Mouse (Mus musculus): Measurements from ENCODE around the gene Nek6. TPM values are rescaled to one million over a fixed set of nuclear protein-coding genes. Genes with fewer than 3 reads are reported as not detected.

Nek6 gene
- polyA plus RNA-seq (2014; fragmentation: Illumina TruSeq; extraction: RNeasy Lipid Tissue Mini Kit (QIAGEN cat#74804); ENCODE audit: low read depth, low replicate concordance) = 5.5 TPM

GRCm38 (mm10) chr2:38511487-38512307 lies at the start of gene Nek6:
TSS of gene Nek6 (plus strand) at chr2:38511643.

GRCm38 (mm10) chr2:38643625-38644427 lies 132.4 kb downstream of the Nek6 start, which contains the start of gene Psmb7:
TSS of gene Psmb7 (minus strand) at chr2:38644087.

Other genes starting within 250 kb of the Nek6 start
- gene Dennd1a, start 224.3 kb upstream of the Nek6 start, polyA plus RNA-seq (2014; fragmentation: Illumina TruSeq; extraction: RNeasy Lipid Tissue Mini Kit (QIAGEN cat#74804); ENCODE audit: low read depth, low replicate concordance) = 17.9 TPM
- gene Lhx2, start 172.4 kb upstream of the Nek6 start, polyA plus RNA-seq (2014; fragmentation: Illumina TruSeq; extraction: RNeasy Lipid Tissue Mini Kit (QIAGEN cat#74804); ENCODE audit: low read depth, low replicate concordance) = not detected
- gene Psmb7, start 132.4 kb downstream of the Nek6 start, polyA plus RNA-seq (2014; fragmentation: Illumina TruSeq; extraction: RNeasy Lipid Tissue Mini Kit (QIAGEN cat#74804); ENCODE audit: low read depth, low replicate concordance) = 258 TPM
- gene Nr5a1, start 202.9 kb downstream of the Nek6 start, polyA plus RNA-seq (2014; fragmentation: Illumina TruSeq; extraction: RNeasy Lipid Tissue Mini Kit (QIAGEN cat#74804); ENCODE audit: low read depth, low replicate concordance) = not detected